Mouse (Mus musculus) liver, embryonic 14.5 days (tissue): ENCODE measurements around the gene Hpca. TPM values are rescaled to one million over a fixed set of nuclear protein-coding genes. Genes with fewer than 3 reads are reported as not detected.

Experiments used
- ATAC-seq: fragments of 200-750 bp; cut with Nextera tagmentation; 2 replicates; pipeline ENCODE4 v1.8.0; 2017; ENCODE audit warnings: moderate number of reproducible peaks, mild to moderate bottlenecking, moderate library complexity; ENCODE audit not compliant: insufficient read depth
- DNase-seq, 3 experiments: peaks; one replicate each; pipeline ENCODE4 v3.0.0-alpha.2; 2012 to 2013; ENCODE audit warnings: low read depth in 3 of 3, low spot score in 3 of 3
- H3K27ac ChIP-seq: fragments of 300-500 bp; sonication (generic); 2 replicates; pipeline ENCODE4 v1.5.1; 2014; ENCODE audit warnings: moderate library complexity, mild to moderate bottlenecking, control low read depth, inconsistent platforms
- H3K27me3 ChIP-seq: fragments of 300-500 bp; sonication (generic); 2 replicates; pipeline ENCODE4 v1.6.1; 2014; ENCODE audit warnings: mild to moderate bottlenecking, low read length, moderate library complexity; ENCODE audit not compliant: control insufficient read depth, insufficient read depth
- H3K36me3 ChIP-seq: fragments of 300-500 bp; sonication (generic); replicated peaks from 2 replicates; pipeline ENCODE4 v1.6.1; 2014; ENCODE audit warnings: low read depth; ENCODE audit not compliant: control insufficient read depth, insufficient read depth
- H3K4me1 ChIP-seq, 2 experiments: fragments of 200-500 bp in 1 of 2; fragments of 300-500 bp in 1 of 2; sonication (generic) in 1 of 2; replicated peaks; 2 replicates each; pipeline ENCODE4 v1.6.1; 2012 to 2014; ENCODE audit warnings: antibody characterized with exemption in 1 of 2, inconsistent platforms in 1 of 2, low read length in 1 of 2; ENCODE audit not compliant: control insufficient read depth in 2 of 2, insufficient read depth in 2 of 2
- H3K4me2 ChIP-seq: fragments of 300-500 bp; sonication (generic); 2 replicates; pipeline ENCODE4 v1.6.1; 2014; ENCODE audit warnings: low read depth, mild to moderate bottlenecking, control low read depth, moderate library complexity
- H3K4me3 ChIP-seq, 2 experiments: fragments of 200-500 bp in 1 of 2; fragments of 300-500 bp in 1 of 2; sonication (generic) in 1 of 2; 2 replicates each; pipeline ENCODE4 v1.5.1; 2012 to 2014; ENCODE audit warnings: low read depth in 2 of 2, low read length in 2 of 2, mild to moderate bottlenecking in 2 of 2, control low read depth in 1 of 2, inconsistent platforms in 1 of 2, moderate library complexity in 1 of 2; ENCODE audit not compliant: insufficient read depth in 1 of 2
- H3K9ac ChIP-seq: fragments of 300-500 bp; sonication (generic); replicated peaks from 2 replicates; pipeline ENCODE4 v1.6.1; 2014; ENCODE audit warnings: mild to moderate bottlenecking, control low read depth, moderate library complexity
- H3K9me3 ChIP-seq: fragments of 300-500 bp; sonication (generic); 2 replicates; pipeline ENCODE4 v1.6.1; 2016; ENCODE audit warnings: low read length, mixed read lengths; ENCODE audit not compliant: control insufficient read depth
- CTCF ChIP-seq: IDR thresholded peaks from 2 replicates; pipeline ENCODE4 v1.5.1; 2016; ENCODE audit warnings: antibody characterized with exemption, low read depth, control low read depth
- EP300 ChIP-seq: IDR thresholded peaks from 2 replicates; pipeline ENCODE4 v1.6.1; 2016; ENCODE audit warnings: antibody characterized with exemption, low read depth
- WGBS: fragments of 180-500 bp; shearing (Covaris S2); extraction: QIAGEN DNeasy Blood & Tissue Kit; methylation state at CpG from one replicate; pipeline ENCODE4 v1.1.7; 2014; ENCODE audit not compliant: insufficient replicate concordance; 5-methylcytosine and 5-hydroxymethylcytosine counted together
- polyA plus RNA-seq, 2 experiments: library from polyadenylated mRNA; depleted of rRNA in 1 of 2; stranded (reverse) in 1 of 2; unstranded in 1 of 2; fragments of >200 nt; fragmentation: Nextera tagmentation in 1 of 2; extraction: Ambion mirVana in 1 of 2; gene quantifications; 2 replicates each; pipeline versions ENCODE4 v1.2.1 to v1.2.3; 2012 to 2014

Hpca gene
- polyA plus RNA-seq, 2 experiments: 0.23 to 2.0 TPM

GRCm38 (mm10) chr4:129136579-129137391 is 14.9 kb upstream of the Hpca start, which contains the start of gene Fndc5:
Gene Fndc5, plus strand, starts transcription at chr4:129136999.
- no peaks in the 10 kb centered on the region for H3K9me3 ChIP-seq
- peak within 1 kb of the TSS; percentile 23 to 56 for H3K4me3 ChIP-seq
- TF ChIP-seq CTCF: no peak
- TF ChIP-seq EP300: no peak
- H3K9ac ChIP-seq: no peak within 1 kb of the TSS
- peaks cover 30 to 37% of the 10 kb centered on the region in 2 experiments for H3K4me1 ChIP-seq
- no peak within 1 kb of the TSS for H3K27ac ChIP-seq
- DNase-seq (no peak), ATAC-seq (no peak)
- H3K27me3 ChIP-seq: peaks cover 38% of the 10 kb centered on the region
- peak within 1 kb of the TSS; percentile 68 for H3K4me2 ChIP-seq
- 2% methylated on average over 70 of the region's 80 CpGs for WGBS
- no peaks in the 10 kb centered on the region for H3K36me3 ChIP-seq

GRCm38 (mm10) chr4:129136189-129136578 is 14.3 kb upstream of the Hpca start:
- Histone ChIP-seq H3K27ac (no peak overlapping the region), H3K4me2 (peak overlapping the region; percentile 68), H3K9me3 (no peaks in the 10 kb centered on the region), H3K4me3 (peak overlapping the region; percentile 23 to 56; a peak in 1 of 4 replicates), H3K4me1 (peaks cover 24 to 31% of the 10 kb centered on the region in 2 experiments), H3K36me3 (no peaks in the 10 kb centered on the region), H3K27me3 (peaks cover 44% of the 10 kb centered on the region), H3K9ac (no peak overlapping the region)
- DNase-seq (no peak), ATAC-seq (no peak)
- 32% methylated on average over 9 of the region's 9 CpGs for WGBS
- TF ChIP-seq EP300 (no peak), CTCF (no peak)

- H3K9me3 ChIP-seq: no peaks in the 10 kb centered on the region
- H3K9ac ChIP-seq: no peak overlapping the region
- TF ChIP-seq EP300 (no peak), CTCF (no peak)
- H3K4me1 ChIP-seq: peaks cover 18 to 25% of the 10 kb centered on the region in 2 experiments
- no peak overlapping the region for H3K27ac ChIP-seq
- no peak for DNase-seq
- ATAC-seq: no peak
- no peak overlapping the region for H3K4me3 ChIP-seq
- peaks cover 46% of the 10 kb centered on the region for H3K27me3 ChIP-seq
- H3K4me2 ChIP-seq: no peak overlapping the region
- 39% methylated on average over 2 of the region's 2 CpGs for WGBS
- H3K36me3 ChIP-seq: no peaks in the 10 kb centered on the region
Observed at GRCm38 (mm10) chr4:129135637-129136036, 13.8 kb upstream of the Hpca start.

GRCm38 (mm10) chr4:129134799-129135585 is 13.2 kb upstream of the Hpca start:
- TF ChIP-seq EP300 (no peak), CTCF (peak; percentile 94)
- Histone ChIP-seq H3K4me1 (peaks cover 12 to 23% of the 10 kb centered on the region in 2 experiments), H3K9ac (no peak overlapping the region), H3K9me3 (no peaks in the 10 kb centered on the region), H3K4me2 (0 out of 2 replicates have a peak overlapping the region, but pooled peaks have one; percentile 21), H3K27me3 (peaks cover 51% of the 10 kb centered on the region), H3K4me3 (no peak overlapping the region), H3K27ac (no peak overlapping the region), H3K36me3 (no peaks in the 10 kb centered on the region)
- ATAC-seq: no peak
- DNase-seq: no peak
- 7% methylated on average over 15 of the region's 15 CpGs for WGBS

- Histone ChIP-seq H3K4me2 (peak overlapping the region; percentile 40), H3K27me3 (peaks cover 30% of the 10 kb centered on the region)
- no peak for ATAC-seq
Observed at GRCm38 (mm10) chr4:129130755-129131303, 9.0 kb upstream of the Hpca start.

More at GRCm38 (mm10) chr4:129130755-129131303, 9.0 kb upstream of the Hpca start:
- Histone ChIP-seq H3K27ac (no peak overlapping the region), H3K4me3 (no peak overlapping the region), H3K9ac (no peak overlapping the region), H3K36me3 (no peaks in the 10 kb centered on the region), H3K4me1 (peaks cover 0 to 5% of the 10 kb centered on the region in 2 experiments; a peak in 2 of 4 replicates), H3K9me3 (no peaks in the 10 kb centered on the region)
- 5% methylated on average over 17 of the region's 17 CpGs for WGBS
- no peak for TF ChIP-seq EP300
- no peak for TF ChIP-seq CTCF
- DNase-seq: no peak
